Mouse (Mus musculus) CH12.LX (cell line): ENCODE measurements around the gene Ap1s1. TPM values are rescaled to one million over a fixed set of nuclear protein-coding genes. Genes with fewer than 3 reads are reported as not detected.
A peak's percentile ranks its signal among the peaks of the same experiment; 100 is the strongest.

ENCODE experiments used
- DNase-seq: peaks from one replicate; pipeline ENCODE4 v3.0.0-alpha.2; 2013; ENCODE audit errors: extremely low read depth
- H3K27ac ChIP-seq: 2 replicates; pipeline ENCODE4 v1.5.1; 2012; ENCODE audit warnings: low read depth, mild to moderate bottlenecking, control low read depth, moderate library complexity; ENCODE audit not compliant: insufficient read depth
- H3K27me3 ChIP-seq: replicated peaks from 2 replicates; pipeline ENCODE3; 2012; ENCODE audit warnings: inconsistent platforms
- H3K36me3 ChIP-seq, 2 experiments: replicated peaks in 1 of 2; 2 replicates each; pipeline versions ENCODE3 to v1.6.1; 2012; ENCODE audit warnings: inconsistent platforms in 1 of 2, low read length in 1 of 2, mild to moderate bottlenecking in 1 of 2, mixed read lengths in 1 of 2, moderate library complexity in 1 of 2; ENCODE audit not compliant: control insufficient read depth in 1 of 2, insufficient read depth in 1 of 2
- H3K4me1 ChIP-seq, 2 experiments: 2 replicates each; pipeline ENCODE4 v1.6.1; 2012; ENCODE audit warnings: inconsistent platforms in 1 of 2, moderate library complexity in 1 of 2; ENCODE audit not compliant: insufficient read depth in 2 of 2, control insufficient read depth in 1 of 2
- H3K4me2 ChIP-seq: 2 replicates; pipeline ENCODE4 v1.6.1; 2012; ENCODE audit warnings: low read depth, mild to moderate bottlenecking, control low read depth; ENCODE audit not compliant: poor library complexity, insufficient read depth, severe bottlenecking
- H3K4me3 ChIP-seq, 3 experiments: fragments of 150-350 bp in 1 of 3; sonication (generic) in 1 of 3; replicated peaks in 1 of 3; 2 replicates each; pipeline versions ENCODE3 to v1.5.1; 2011 to 2012; ENCODE audit warnings: low read depth in 2 of 3, low read length in 2 of 3, mild to moderate bottlenecking in 2 of 3, moderate library complexity in 2 of 3, control low read depth in 1 of 3, improper control_type of control experiment in 1 of 3, inconsistent platforms in 1 of 3, mixed read lengths in 1 of 3; ENCODE audit not compliant: poor library complexity in 1 of 3
- H3K79me2 ChIP-seq: replicated peaks from 2 replicates; pipeline ENCODE4 v1.6.1; 2012; ENCODE audit warnings: mild to moderate bottlenecking, moderate library complexity; ENCODE audit not compliant: control insufficient read depth, poor library complexity, insufficient read depth, severe bottlenecking; ENCODE audit errors: extremely low read depth
- H3K9ac ChIP-seq: 2 replicates; pipeline ENCODE4 v1.6.1; 2012; ENCODE audit warnings: low read depth, mild to moderate bottlenecking, control low read depth, moderate library complexity; ENCODE audit not compliant: insufficient read depth
- H3K9me3 ChIP-seq: replicated peaks from 2 replicates; pipeline ENCODE3; 2012; ENCODE audit warnings: low read length, inconsistent platforms, mixed read lengths
- BHLHE40 ChIP-seq: IDR thresholded peaks from 2 replicates; pipeline ENCODE4 v1.6.1; 2011; ENCODE audit warnings: mild to moderate bottlenecking, low read depth, low read length, improper control_type of control experiment
- ELF1 ChIP-seq: IDR thresholded peaks from 2 replicates; pipeline ENCODE4 v1.6.1; 2014; ENCODE audit warnings: low read depth, mild to moderate bottlenecking, inconsistent platforms, low read length, improper control_type of control experiment
- GABPA ChIP-seq: IDR thresholded peaks from 2 replicates; pipeline ENCODE4 v1.6.1; 2012; ENCODE audit warnings: low read depth, low read length, improper control_type of control experiment, inconsistent platforms; ENCODE audit not compliant: insufficient replicate concordance
- JUN ChIP-seq: IDR thresholded peaks from 2 replicates; pipeline ENCODE4 v1.6.1; 2011; ENCODE audit warnings: low read depth, mild to moderate bottlenecking, low read length, improper control_type of control experiment, moderate library complexity; ENCODE audit not compliant: insufficient read depth
- MAFK ChIP-seq: IDR thresholded peaks from 2 replicates; pipeline ENCODE4 v1.6.1; 2011; ENCODE audit warnings: low read length, improper control_type of control experiment; ENCODE audit not compliant: insufficient replicate concordance
- MXI1 ChIP-seq: IDR thresholded peaks from 2 replicates; pipeline ENCODE4 v1.6.1; 2011; ENCODE audit warnings: mild to moderate bottlenecking, low read depth, low read length, improper control_type of control experiment
- MYC ChIP-seq: IDR thresholded peaks from 2 replicates; pipeline ENCODE4 v1.6.1; 2011; ENCODE audit warnings: low read depth, mild to moderate bottlenecking, improper control_type of control experiment, low read length
- NELFE ChIP-seq: IDR thresholded peaks from 2 replicates; pipeline ENCODE4 v1.6.1; 2011; ENCODE audit warnings: low read depth, low read length, improper control_type of control experiment
- NRF1 ChIP-seq: IDR thresholded peaks from 2 replicates; pipeline ENCODE4 v1.6.1; 2014; ENCODE audit warnings: low read depth, mild to moderate bottlenecking, inconsistent platforms, low read length, improper control_type of control experiment, moderate library complexity
- POLR2AphosphoS2 ChIP-seq: IDR thresholded peaks from 2 replicates; pipeline ENCODE4 v1.6.1; 2011; ENCODE audit warnings: low read depth, low read length, improper control_type of control experiment
- TBP ChIP-seq: conservative IDR thresholded peaks from 2 replicates; pipeline ENCODE4 v1.6.1; 2011; ENCODE audit warnings: low read depth, low read length, improper control_type of control experiment
- ZKSCAN1 ChIP-seq: IDR thresholded peaks from 2 replicates; pipeline ENCODE4 v1.6.1; 2012; ENCODE audit warnings: low read depth, inconsistent platforms, low read length, improper control_type of control experiment, borderline replicate concordance
- ZMIZ1 ChIP-seq: IDR thresholded peaks from 2 replicates; pipeline ENCODE4 v1.6.1; 2012; ENCODE audit warnings: low read depth, mild to moderate bottlenecking, inconsistent platforms, low read length, improper control_type of control experiment
- ZNF384 ChIP-seq: IDR thresholded peaks from 2 replicates; pipeline ENCODE4 v1.6.1; 2012; ENCODE audit warnings: low read depth, low read length, improper control_type of control experiment, inconsistent platforms
- dilution Hi-C: fragments of 300-500 bp; cut with MboI; formaldehyde crosslinking; loops from 2 replicates; pipeline ENCODE4 v1.14.3; 2020; ENCODE audit warnings: low sequenced_read_pairs; ENCODE audit not compliant: extremely low pct_unique_long_range_greater_than_20kb, extremely low pct_ligation_motif_present
- in situ Hi-C: fragments of 300-500 bp; cut with MboI; formaldehyde crosslinking; loops from 3 replicates; pipeline ENCODE4 v1.14.3; 2019; ENCODE audit warnings: low sequenced_read_pairs, low pct_ligation_motif_present, low pct_unique_long_range_greater_than_20kb, mixed read lengths
- polyA plus RNA-seq: library from polyadenylated mRNA; unstranded; fragments of >175 nt; gene quantifications from 2 replicates; pipeline ENCODE4 v1.2.1, GENCODE M21; 2012; ENCODE audit warnings: low read depth; ENCODE audit not compliant: insufficient read length
- total RNA-seq, 2 experiments: library from RNA; depleted of rRNA; stranded (reverse); fragments of 300-350 nt in 1 of 2; fragments of >200 nt in 1 of 2; gene quantifications; 2 replicates each; pipeline ENCODE4 v1.2.3; 2012 to 2014

The Ap1s1 gene
- total and polyA plus RNA-seq, 3 experiments, result 68.0 to 102 (median 98.8) TPM

GRCm38 (mm10) chr5:136989801-136990200, 56.1 kb downstream of the Ap1s1 start:
- dilution Hi-C loops (no loop called here), in situ Hi-C loops (no loop called here)
- H3K27ac ChIP-seq, result no peak overlapping the region
- no peak overlapping the region for H3K4me3 ChIP-seq
- H3K27me3 ChIP-seq, result no peaks in the 10 kb centered on the region
- H3K79me2 ChIP-seq, result peaks cover 2% of the 10 kb centered on the region; the same call in 1 of the 2 replicates
- H3K4me2 ChIP-seq, result no peak overlapping the region
- H3K9me3 ChIP-seq, result no peaks in the 10 kb centered on the region
- H3K4me1 ChIP-seq, result peaks cover 5 to 19% of the 10 kb centered on the region in 2 experiments; a peak in 2 of 4 replicates
- H3K9ac ChIP-seq, result no peak overlapping the region
- no peak for TF ChIP-seq ZNF384
- no peak for TF ChIP-seq ELF1
- no peak for TF ChIP-seq MXI1
- TF ChIP-seq TBP, result no peak
- TF ChIP-seq GABPA, result no peak
- no peak for TF ChIP-seq BHLHE40
- TF ChIP-seq ZKSCAN1, result no peak
- no peak for TF ChIP-seq MAFK
- TF ChIP-seq, all 38 proteins: peak for 0
- peaks cover 41 to 67% of the 10 kb centered on the region in 2 experiments for H3K36me3 ChIP-seq
- no peak for DNase-seq

GRCm38 (mm10) chr5:136988420-136988819, 57.5 kb downstream of the Ap1s1 start:
- Histone ChIP-seq H3K27me3 (no peaks in the 10 kb centered on the region), H3K9ac (no peak overlapping the region), H3K4me3 (no peak overlapping the region), H3K9me3 (no peaks in the 10 kb centered on the region), H3K4me1 (peaks cover 5 to 19% of the 10 kb centered on the region in 2 experiments; a peak in 2 of 4 replicates), H3K27ac (no peak overlapping the region), H3K79me2 (peaks cover 2% of the 10 kb centered on the region; the same call in 1 of the 2 replicates), H3K36me3 (peaks cover 44 to 67% of the 10 kb centered on the region in 2 experiments), H3K4me2 (peak overlapping the region; percentile 78; the same call in 1 of the 2 replicates)
- DNase-seq, result no peak
- in situ Hi-C loops (no loop called here), dilution Hi-C loops (no loop called here)
- TF ChIP-seq ZMIZ1 (no peak), POLR2AphosphoS2 (no peak), NRF1 (no peak), GABPA (no peak), ZKSCAN1 (no peak), JUN (no peak), ELF1 (no peak)

- Histone ChIP-seq H3K27me3 (no peaks in the 10 kb centered on the region), H3K4me1 (peaks cover 5 to 19% of the 10 kb centered on the region in 2 experiments; a peak in 2 of 4 replicates), H3K9me3 (no peaks in the 10 kb centered on the region), H3K27ac (peak within 1 kb of the TSS; percentile 20), H3K9ac (peak within 1 kb of the TSS; percentile 93), H3K79me2 (peaks cover 2% of the 10 kb centered on the region; the same call in 1 of the 2 replicates), H3K4me2 (peak within 1 kb of the TSS; percentile 78), H3K4me3 (peak within 1 kb of the TSS; percentile 80 to 88 (median 82)), H3K36me3 (peaks cover 40 to 67% of the 10 kb centered on the region in 2 experiments)
- peak; percentile 10 for DNase-seq
- dilution Hi-C loops (no loop called here), in situ Hi-C loops (no loop called here)
- TF ChIP-seq MYC, result no peak
- no peak for TF ChIP-seq POLR2AphosphoS2
- TF ChIP-seq ELF1, result no peak
- TF ChIP-seq BHLHE40, result no peak
- no peak for TF ChIP-seq NELFE
Observed at GRCm38 (mm10) chr5:136987934-136988271, 58.0 kb downstream of the Ap1s1 start, which contains the start of gene Znhit1. Znhit1 (minus strand) TSS chr5:136988021.
